Comparison of ENCODE assay signal across 11 mouse cellular contexts in the genomic region with DNA sequence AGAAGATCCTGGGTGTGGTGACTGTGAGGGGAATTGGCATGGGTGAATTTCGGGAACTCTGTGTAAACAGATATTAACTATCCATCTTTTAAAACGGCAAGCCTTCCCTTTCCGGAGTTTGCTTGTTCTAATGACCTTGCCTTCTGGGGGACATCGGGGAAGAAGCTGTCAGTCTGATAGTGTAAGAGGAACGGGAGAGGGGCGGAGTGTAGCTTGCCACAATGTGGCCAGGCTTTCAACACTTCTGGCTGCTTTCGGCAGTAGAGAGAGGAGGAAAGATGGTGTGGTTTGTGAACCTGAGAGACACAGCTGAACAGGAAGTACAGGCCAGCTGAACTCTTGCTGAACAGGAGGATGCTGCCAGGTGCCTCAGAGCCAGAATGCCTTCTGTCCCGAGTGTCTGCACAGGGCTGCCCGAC. TPM values are rescaled to one million over a fixed set of nuclear protein-coding genes. Genes with fewer than 3 reads are reported as not detected.
DNase-seq lines count a peak whose midpoint lies in the region; ATAC-seq and TF ChIP-seq lines count a peak whose summit lies in the region.
"Had no signal": no experiment of that assay in that cellular context is flagged by ENCODE, and none has a peak within 500 bp of the region (broad histone marks: within the 10 kb centered on the region; RNA-seq: fewer than 3 reads in every experiment).

No protein-coding gene starts in this region.

- no peaks in the 10 kb centered on the region for H3K36me3 ChIP-seq in heart, embryonic 10.5 days
- H3K36me3 ChIP-seq in thymus, adult 2 months (ENCODE audit: control insufficient read depth, insufficient read depth, low read length): no peaks in the 10 kb centered on the region
- H3K36me3 ChIP-seq: limb, embryonic 10.5 days had no signal

- peak overlapping the region; percentile 62; the same call in 1 of the 2 replicates for H3K27ac ChIP-seq in heart, embryonic 10.5 days
- peak overlapping the region; percentile 97 for H3K27ac ChIP-seq in thymus, adult 2 months (ENCODE audit: control insufficient read depth, insufficient read depth, low read length)
- H3K27ac ChIP-seq: limb, embryonic 10.5 days had no signal

- H3K27me3 ChIP-seq in heart, embryonic 10.5 days (ENCODE audit: insufficient read depth, poor library complexity, severe bottlenecking): no peaks in the 10 kb centered on the region
- H3K27me3 ChIP-seq in thymus, adult 2 months (ENCODE audit: control insufficient read depth, insufficient read depth, low read length): no peaks in the 10 kb centered on the region
- H3K27me3 ChIP-seq: Patski had no signal

- TF ChIP-seq CTCF in thymus, adult 2 months (IDR thresholded peaks at IDR 0.05; ENCODE audit: borderline replicate concordance, control insufficient read depth, extremely low read depth, insufficient read depth, low read length, poor library complexity): peak; percentile 45; the same call in 1 of the 2 replicates

- WGBS in heart, embryonic 10.5 days: 18% methylated on average over 9 of the region's 9 CpGs
- under 1% methylated on average over 9 of the region's 9 CpGs for WGBS in thymus, adult 2 months

- intact Hi-C loops in heart, postnatal 36 days (cut with DNase I): no loop called here

- peak overlapping the region; percentile 13; the same call in 1 of the 2 replicates for H3K4me3 ChIP-seq in heart, embryonic 10.5 days
- no peak overlapping the region for H3K4me3 ChIP-seq in thymus, adult 2 months (ENCODE audit: control insufficient read depth, insufficient read depth, low read length)
- H3K4me3 ChIP-seq: limb, embryonic 10.5 days had no signal

- H3K4me1 ChIP-seq in heart, embryonic 10.5 days: peaks cover 23% of the 10 kb centered on the region
- peaks cover 46% of the 10 kb centered on the region for H3K4me1 ChIP-seq in thymus, adult 2 months (replicated peaks; ENCODE audit: control insufficient read depth, insufficient read depth, low read length)

- peak; percentile 81 for ATAC-seq in granulocyte monocyte progenitor cell, adult 5-6 weeks (replicated peaks; ENCODE audit: poor library complexity, severe bottlenecking)
- ATAC-seq: Patski had no signal

- H3K9me3 ChIP-seq in heart, embryonic 10.5 days: no peaks in the 10 kb centered on the region
- H3K9me3 ChIP-seq: limb, embryonic 10.5 days had no signal

- TF ChIP-seq POLR2A in thymus, adult 2 months (IDR thresholded peaks at IDR 0.05; ENCODE audit: control insufficient read depth, extremely low read depth, insufficient read depth, low read length, poor library complexity): peak; percentile 53

- DNase-seq in heart, embryonic 10.5 days (ENCODE audit: low spot score): no peak
- DNase-seq in heart, postnatal 36 days: no peak
- DNase-seq in lung, postnatal 36 days: peak; percentile 62
- peak; percentile 77 for DNase-seq in thymus, adult 2 months
- no peak for DNase-seq in cerebellum, adult 9-11 months
- no peak for DNase-seq in layer of hippocampus, postnatal 36 days
- DNase-seq in cerebellum, adult 18-20 months: no peak
- DNase-seq: cerebellum, postnatal 10 days had no signal

RNA-seq across cellular contexts. Expression of gene Gm17455, which starts 10.1 kb away (rescaled TPM):
- 0.59 and 0.89 TPM in 2 replicates for polyA plus RNA-seq in heart, embryonic 10.5 days (2016; fragmentation: Nextera tagmentation; extraction: Ambion mirVana)
- total RNA-seq in heart, postnatal 36 days (2021): not detected
- total RNA-seq in granulocyte monocyte progenitor cell, adult 5-6 weeks (2014; fragmentation: Nextera tagmentation): not detected in 2 replicates
- total RNA-seq in granulocyte monocyte progenitor cell, adult 5-6 weeks (2017): not detected in 2 replicates
- 1.1 and 2.3 TPM in 2 replicates for polyA plus RNA-seq in thymus, adult 2 months (2012; rRNA removed)
- not detected for total RNA-seq in layer of hippocampus, postnatal 36 days (2021)
- polyA plus RNA-seq: Patski had no signal

RNA-seq across cellular contexts. Expression of gene Vsir, which starts 42.8 kb away (rescaled TPM):
- 1.4 and 2.2 TPM in 2 replicates for polyA plus RNA-seq in heart, embryonic 10.5 days (2016; fragmentation: Nextera tagmentation; extraction: Ambion mirVana)
- 10 to 100 TPM; 17.6 to 27.0 TPM for total RNA-seq in heart, postnatal 36 days (2021)
- total RNA-seq in granulocyte monocyte progenitor cell, adult 5-6 weeks (2014; fragmentation: Nextera tagmentation): 45.9 and 57.9 TPM in 2 replicates
- total RNA-seq in granulocyte monocyte progenitor cell, adult 5-6 weeks (2017): 108 and 143 TPM in 2 replicates
- polyA plus RNA-seq in thymus, adult 2 months (2012; rRNA removed): 162 and 166 TPM in 2 replicates
- 10 to 100 TPM; 19.8 to 22.9 TPM for total RNA-seq in layer of hippocampus, postnatal 36 days (2021)

Comparison
In these comparisons a context has a peak if more than half of its experiments do, and no peak if none do; other contexts are left out.
1. DNase-seq: peak in lung, postnatal 36 days (single experiment) and thymus, adult 2 months (single experiment); none in heart, embryonic 10.5 days (single experiment), heart, postnatal 36 days (0 of 2), cerebellum, adult 9-11 months (single experiment), layer of hippocampus, postnatal 36 days (0 of 2) and cerebellum, adult 18-20 months (0 of 2).